Mouse (Mus musculus) duodenum, adult 2 months (tissue): ENCODE data around the gene Gna13. TPM values are rescaled to one million over a fixed set of nuclear protein-coding genes. Genes with fewer than 3 reads are reported as not detected.

Source experiments
- polyA plus RNA-seq: library from polyadenylated mRNA; depleted of rRNA; stranded (reverse); fragments of >200 nt; gene quantifications from 2 replicates; pipeline ENCODE4 v1.2.3, GENCODE M21; 2012; ENCODE audit warnings: low replicate concordance; rRNA removed

Gna13 gene
- 25.7 and 41.2 TPM in 2 replicates for polyA plus RNA-seq

DNA sequence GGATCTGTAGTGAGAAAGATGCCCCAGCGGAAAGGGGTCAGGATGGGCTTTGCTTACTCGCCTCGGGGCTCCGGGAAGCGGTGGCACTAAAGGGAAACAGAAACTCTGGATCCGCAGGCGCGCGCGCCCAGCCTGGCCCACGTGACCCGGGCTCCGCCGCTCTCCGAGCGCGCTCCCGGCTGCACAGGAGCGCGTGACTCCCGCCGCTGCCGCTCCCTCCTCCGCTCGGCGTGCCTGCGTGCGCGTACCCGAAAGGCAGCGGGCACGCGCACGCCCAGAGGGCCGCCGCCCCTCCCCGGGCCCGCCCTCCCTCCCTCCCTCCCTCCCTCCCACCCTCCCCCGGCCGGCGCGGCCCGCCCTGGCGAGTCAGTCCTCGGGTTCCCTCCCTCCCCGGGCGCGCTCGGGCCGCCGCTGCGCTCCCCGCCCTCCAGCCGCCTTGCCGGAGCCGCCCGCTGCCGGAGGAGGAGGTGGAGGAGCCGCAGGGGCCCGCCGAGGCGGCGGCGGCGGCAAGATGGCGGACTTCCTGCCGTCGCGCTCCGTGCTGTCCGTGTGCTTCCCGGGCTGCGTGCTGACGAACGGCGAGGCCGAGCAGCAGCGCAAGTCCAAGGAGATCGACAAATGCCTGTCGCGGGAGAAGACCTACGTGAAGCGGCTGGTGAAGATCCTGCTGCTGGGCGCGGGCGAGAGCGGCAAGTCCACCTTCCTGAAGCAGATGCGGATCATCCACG is at the start of gene Gna13:
Gna13 (plus strand) TSS at position 369 of the 728 bp plus-strand sequence.

DNA sequence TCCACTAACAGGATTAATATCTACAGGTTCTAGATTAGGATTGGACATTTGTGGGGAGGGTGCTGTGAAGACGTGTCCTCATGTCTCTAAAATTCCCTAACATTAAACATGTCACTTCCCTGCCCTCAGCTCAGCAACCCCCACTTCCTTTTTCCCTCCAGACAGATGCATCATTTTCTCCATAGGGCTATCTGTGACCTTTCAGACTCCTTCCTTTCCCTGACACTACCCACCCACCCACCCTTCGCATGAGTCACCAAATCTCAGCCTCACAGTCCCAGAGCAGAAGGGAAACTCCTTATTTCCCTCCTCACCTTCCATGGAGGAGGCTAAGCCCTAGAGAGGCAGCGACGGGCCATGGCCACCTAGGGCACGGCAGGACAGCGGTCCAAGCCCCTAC is 51.0 kb downstream of the Gna13 start, which contains the start of gene 9930022D16Rik:
9930022D16Rik (plus strand) TSS at position 301 of the 400 bp plus-strand sequence.

DNA sequence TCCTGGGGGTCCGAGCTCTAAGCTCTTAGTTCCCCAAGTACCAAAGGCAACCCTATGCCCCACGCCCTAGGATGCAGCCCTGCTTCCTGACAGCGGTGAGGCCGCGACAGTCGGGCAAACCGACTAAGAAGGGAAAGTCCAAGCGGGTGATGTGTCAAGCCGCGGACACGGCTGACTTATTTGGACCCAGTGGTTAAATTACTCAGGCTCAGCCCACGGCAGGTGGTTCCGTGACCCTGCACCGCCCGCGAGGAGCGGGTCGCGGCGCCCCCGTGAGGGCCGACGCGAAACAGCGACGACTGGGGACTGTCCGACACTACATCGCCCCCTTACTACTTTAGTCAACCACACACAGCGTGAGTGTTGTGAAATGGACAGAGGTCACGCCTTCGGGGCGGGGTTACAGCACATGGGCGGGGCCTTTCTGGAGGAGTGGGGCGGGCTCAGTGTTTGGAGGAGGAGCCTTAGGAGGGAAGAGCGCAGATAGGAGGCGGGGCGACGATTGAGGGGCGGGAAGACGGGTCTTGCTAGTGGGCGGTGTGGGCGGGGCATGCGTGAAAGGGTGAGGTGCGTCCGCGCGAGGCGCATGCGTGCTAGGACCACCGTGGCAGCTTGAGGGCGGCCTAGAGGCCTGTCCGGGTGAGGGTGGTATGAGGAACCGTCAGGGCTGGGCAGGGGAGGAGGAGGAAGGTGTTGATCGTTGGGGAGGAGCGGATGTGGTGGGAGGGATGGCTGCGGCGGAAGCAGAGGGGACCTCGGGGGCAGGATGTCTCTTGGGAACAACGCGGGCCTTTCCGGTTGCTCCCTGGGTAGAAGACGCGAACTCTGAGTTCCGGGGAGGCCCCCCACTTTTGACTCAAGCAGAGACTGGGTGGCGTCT is 63.0 kb downstream of the Gna13 start, which contains the start of gene Amz2:
Amz2 (plus strand) TSS at position 555 of the 880 bp plus-strand sequence.

Other genes with a start within 250 kb of the Gna13 start
- gene E030025P04Rik, start 218.5 kb upstream of the Gna13 start, polyA plus RNA-seq, result not detected in 2 replicates
- gene Rgs9, start 64.7 kb upstream of the Gna13 start, polyA plus RNA-seq, result 2.1 and 4.1 TPM in 2 replicates
- gene 9930022D16Rik, start 51.1 kb downstream of the Gna13 start, polyA plus RNA-seq, result not detected in 2 replicates
- 7.1 and 8.1 TPM in 2 replicates for gene Amz2, start 63.1 kb downstream of the Gna13 start, polyA plus RNA-seq
- gene Arsg, start 110.5 kb downstream of the Gna13 start, polyA plus RNA-seq, result 3.9 and 8.6 TPM in 2 replicates
- 4.1 and 4.6 TPM in 2 replicates for gene Slc16a6, start 110.8 kb downstream of the Gna13 start, polyA plus RNA-seq
- 2.8 and 8.3 TPM in 2 replicates for gene Wipi1, start 249.1 kb downstream of the Gna13 start, polyA plus RNA-seq